Mouse (Mus musculus): ENCODE results near the gene Meis2. TPM values are rescaled to one million over a fixed set of nuclear protein-coding genes. Genes with fewer than 3 reads are reported as not detected.

Gene Meis2
- polyA plus RNA-seq, 1 experiment from 2014 or later, result 1.6 TPM

GRCm38 (mm10) chr2:115854007-115854827 lies 211.4 kb downstream of the Meis2 start:
- no peak overlapping the region for H3K4me3 ChIP-seq (ENCODE audit: low read depth, low read length)
- no peaks in the 10 kb centered on the region for H3K9me3 ChIP-seq (replicated peaks; ENCODE audit: control insufficient read depth, low read length)
- H3K4me2 ChIP-seq (ENCODE audit: low read depth, low read length), result no peak overlapping the region
- no peak for ATAC-seq (ENCODE audit: low read depth)
- no peak overlapping the region for H3K27ac ChIP-seq (ENCODE audit: low read length)
- no peaks in the 10 kb centered on the region for H3K4me1 ChIP-seq (ENCODE audit: control insufficient read depth, low read depth, low read length)
- H3K27me3 ChIP-seq (ENCODE audit: control insufficient read depth, insufficient read depth, low read depth, low read length), result peaks cover 77% of the 10 kb centered on the region
- 5% methylated on average over 14 of the region's 14 CpGs for WGBS (ENCODE audit: insufficient replicate concordance)
- no peak overlapping the region for H3K9ac ChIP-seq (ENCODE audit: low read depth, low read length)
- no peaks in the 10 kb centered on the region for H3K36me3 ChIP-seq (ENCODE audit: control insufficient read depth, insufficient read depth)

GRCm38 (mm10) chr2:115853221-115853620 lies 212.4 kb downstream of the Meis2 start:
- Histone ChIP-seq H3K4me2 (ENCODE audit: low read depth, low read length) (no peak overlapping the region), H3K9me3 (replicated peaks; ENCODE audit: control insufficient read depth, low read length) (no peaks in the 10 kb centered on the region), H3K4me1 (ENCODE audit: control insufficient read depth, low read depth, low read length) (no peaks in the 10 kb centered on the region), H3K27me3 (ENCODE audit: control insufficient read depth, insufficient read depth, low read depth, low read length) (peaks cover 68% of the 10 kb centered on the region), H3K9ac (ENCODE audit: low read depth, low read length) (no peak overlapping the region), H3K36me3 (ENCODE audit: control insufficient read depth, insufficient read depth) (no peaks in the 10 kb centered on the region), H3K27ac (ENCODE audit: low read length) (no peak overlapping the region), H3K4me3 (ENCODE audit: low read depth, low read length) (no peak overlapping the region)
- ATAC-seq (ENCODE audit: low read depth), result no peak
- WGBS (ENCODE audit: insufficient replicate concordance), result 10% methylated on average over 4 of the region's 4 CpGs

DNA sequence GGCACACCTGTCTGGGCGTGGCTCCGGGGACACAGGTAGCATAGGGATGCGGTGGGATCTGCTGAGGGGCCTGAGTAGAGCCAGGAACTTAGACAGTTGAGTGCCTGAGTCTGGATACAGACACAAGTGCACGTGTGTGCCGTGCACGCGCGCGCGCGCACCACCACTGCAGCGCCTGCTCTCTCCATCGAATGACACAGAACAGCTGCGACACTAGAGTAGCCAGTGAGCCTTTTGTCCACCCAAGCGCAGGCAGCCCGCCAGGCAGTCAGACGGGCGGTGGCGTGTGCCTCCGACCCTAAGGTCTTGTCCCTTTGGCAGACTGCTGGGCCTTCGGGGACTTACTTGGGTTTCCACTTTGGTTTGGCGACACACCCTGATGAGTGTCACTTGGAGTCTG lies 213.0 kb downstream of the Meis2 start:
- Histone ChIP-seq H3K4me3 (ENCODE audit: low read depth, low read length) (no peak overlapping the region), H3K9me3 (replicated peaks; ENCODE audit: control insufficient read depth, low read length) (no peaks in the 10 kb centered on the region), H3K9ac (ENCODE audit: low read depth, low read length) (no peak overlapping the region), H3K27ac (ENCODE audit: low read length) (no peak overlapping the region), H3K4me2 (ENCODE audit: low read depth, low read length) (no peak overlapping the region), H3K27me3 (ENCODE audit: control insufficient read depth, insufficient read depth, low read depth, low read length) (peaks cover 62% of the 10 kb centered on the region), H3K36me3 (ENCODE audit: control insufficient read depth, insufficient read depth) (no peaks in the 10 kb centered on the region), H3K4me1 (ENCODE audit: control insufficient read depth, low read depth, low read length) (no peaks in the 10 kb centered on the region)
- 2% methylated on average over 22 of the region's 22 CpGs for WGBS (ENCODE audit: insufficient replicate concordance)
- ATAC-seq (ENCODE audit: low read depth), result no peak

DNA sequence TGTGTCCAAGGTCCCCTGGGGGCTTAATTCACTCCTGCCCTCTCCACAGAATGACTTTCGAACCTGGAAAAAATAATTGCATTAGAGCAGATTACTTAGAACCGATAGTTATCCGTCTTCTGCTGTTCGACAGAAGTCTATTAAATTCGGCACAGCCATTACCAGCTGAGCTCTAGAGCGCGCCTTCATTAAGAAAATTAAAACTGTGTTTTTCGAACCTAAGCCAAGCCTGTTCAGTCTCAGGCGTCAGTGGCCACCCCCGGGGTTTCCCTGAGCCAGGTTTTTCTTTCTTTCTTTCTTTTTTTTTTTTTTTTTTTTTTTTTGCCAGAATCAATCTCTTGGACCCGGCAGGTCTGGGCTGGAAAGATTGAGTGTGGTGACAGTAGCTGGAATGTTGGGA lies 213.5 kb downstream of the Meis2 start:
- WGBS (ENCODE audit: insufficient replicate concordance), result 30% methylated on average over 11 of the region's 11 CpGs
- Histone ChIP-seq H3K27me3 (ENCODE audit: control insufficient read depth, insufficient read depth, low read depth, low read length) (peaks cover 57% of the 10 kb centered on the region), H3K4me3 (ENCODE audit: low read depth, low read length) (no peak overlapping the region), H3K4me2 (ENCODE audit: low read depth, low read length) (no peak overlapping the region), H3K9me3 (replicated peaks; ENCODE audit: control insufficient read depth, low read length) (no peaks in the 10 kb centered on the region), H3K9ac (ENCODE audit: low read depth, low read length) (no peak overlapping the region), H3K36me3 (ENCODE audit: control insufficient read depth, insufficient read depth) (no peaks in the 10 kb centered on the region), H3K4me1 (ENCODE audit: control insufficient read depth, low read depth, low read length) (no peaks in the 10 kb centered on the region), H3K27ac (ENCODE audit: low read length) (no peak overlapping the region)
- ATAC-seq (ENCODE audit: low read depth), result no peak

DNA sequence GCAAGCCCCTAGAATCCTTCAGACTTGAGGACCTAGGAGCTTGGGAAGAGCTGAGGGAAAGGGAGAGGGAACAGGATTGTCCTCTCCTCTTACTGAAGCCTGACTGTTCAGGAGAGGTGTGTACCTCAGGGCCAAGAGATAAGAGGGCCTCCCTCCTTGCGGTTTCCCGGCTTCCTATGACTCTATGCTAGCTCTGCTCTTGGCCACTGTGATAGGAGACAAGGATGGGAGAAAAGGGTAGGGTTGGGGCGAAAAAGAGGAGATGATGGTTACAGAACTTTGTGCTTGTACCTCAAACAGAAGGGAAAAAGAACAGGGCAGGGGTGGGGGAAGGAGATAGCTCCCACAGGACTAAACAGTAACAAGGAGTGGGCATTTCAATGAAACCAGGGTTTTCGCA lies 214.7 kb downstream of the Meis2 start:
- H3K27me3 ChIP-seq (ENCODE audit: control insufficient read depth, insufficient read depth, low read depth, low read length), result peaks cover 50% of the 10 kb centered on the region
- WGBS (ENCODE audit: insufficient replicate concordance), result 39% methylated on average over 4 of the region's 4 CpGs
- H3K4me1 ChIP-seq (ENCODE audit: control insufficient read depth, low read depth, low read length), result no peaks in the 10 kb centered on the region
- H3K4me3 ChIP-seq (ENCODE audit: low read depth, low read length), result no peak overlapping the region
- H3K9me3 ChIP-seq (replicated peaks; ENCODE audit: control insufficient read depth, low read length), result no peaks in the 10 kb centered on the region
- ATAC-seq (ENCODE audit: low read depth), result no peak
- H3K9ac ChIP-seq (ENCODE audit: low read depth, low read length), result no peak overlapping the region
- H3K27ac ChIP-seq (ENCODE audit: low read length), result no peak overlapping the region
- H3K36me3 ChIP-seq (ENCODE audit: control insufficient read depth, insufficient read depth), result no peaks in the 10 kb centered on the region
- no peak overlapping the region for H3K4me2 ChIP-seq (ENCODE audit: low read depth, low read length)

GRCm38 (mm10) chr2:115842821-115843220 lies 222.8 kb downstream of the Meis2 start:
- Histone ChIP-seq H3K9me3 (replicated peaks; ENCODE audit: control insufficient read depth, low read length) (no peaks in the 10 kb centered on the region), H3K4me2 (ENCODE audit: low read depth, low read length) (no peak overlapping the region), H3K36me3 (ENCODE audit: control insufficient read depth, insufficient read depth) (no peaks in the 10 kb centered on the region), H3K4me1 (ENCODE audit: control insufficient read depth, low read depth, low read length) (no peaks in the 10 kb centered on the region), H3K27me3 (ENCODE audit: control insufficient read depth, insufficient read depth, low read depth, low read length) (no peaks in the 10 kb centered on the region), H3K4me3 (ENCODE audit: low read depth, low read length) (no peak overlapping the region), H3K27ac (ENCODE audit: low read length) (no peak overlapping the region), H3K9ac (ENCODE audit: low read depth, low read length) (no peak overlapping the region)
- no peak for ATAC-seq (ENCODE audit: low read depth)

GRCm38 (mm10) chr2:115836034-115836433 lies 229.6 kb downstream of the Meis2 start:
- Histone ChIP-seq H3K9me3 (replicated peaks; ENCODE audit: control insufficient read depth, low read length) (no peaks in the 10 kb centered on the region), H3K27ac (ENCODE audit: low read length) (no peak overlapping the region), H3K4me2 (ENCODE audit: low read depth, low read length) (no peak overlapping the region), H3K36me3 (ENCODE audit: control insufficient read depth, insufficient read depth) (no peaks in the 10 kb centered on the region), H3K4me1 (ENCODE audit: control insufficient read depth, low read depth, low read length) (no peaks in the 10 kb centered on the region), H3K9ac (ENCODE audit: low read depth, low read length) (no peak overlapping the region), H3K27me3 (ENCODE audit: control insufficient read depth, insufficient read depth, low read depth, low read length) (no peaks in the 10 kb centered on the region), H3K4me3 (ENCODE audit: low read depth, low read length) (no peak overlapping the region)
- 63% methylated on average over 2 of the region's 2 CpGs for WGBS (ENCODE audit: insufficient replicate concordance)
- no peak for ATAC-seq (ENCODE audit: low read depth)

- WGBS (ENCODE audit: insufficient replicate concordance), result 74% methylated on average over 5 of the region's 5 CpGs
- H3K9ac ChIP-seq (ENCODE audit: low read depth, low read length), result no peak overlapping the region
- H3K27ac ChIP-seq (ENCODE audit: low read length), result no peak overlapping the region
- no peaks in the 10 kb centered on the region for H3K4me1 ChIP-seq (ENCODE audit: control insufficient read depth, low read depth, low read length)
- no peak for ATAC-seq (ENCODE audit: low read depth)
- H3K9me3 ChIP-seq (replicated peaks; ENCODE audit: control insufficient read depth, low read length), result no peaks in the 10 kb centered on the region
- H3K4me2 ChIP-seq (ENCODE audit: low read depth, low read length), result no peak overlapping the region
- H3K36me3 ChIP-seq (ENCODE audit: control insufficient read depth, insufficient read depth), result no peaks in the 10 kb centered on the region
- H3K27me3 ChIP-seq (ENCODE audit: control insufficient read depth, insufficient read depth, low read depth, low read length), result no peaks in the 10 kb centered on the region
- H3K4me3 ChIP-seq (ENCODE audit: low read depth, low read length), result no peak overlapping the region
Measured at GRCm38 (mm10) chr2:115822361-115822760, 243.3 kb downstream of the Meis2 start.

GRCm38 (mm10) chr2:115817959-115818358 lies 247.7 kb downstream of the Meis2 start:
- Histone ChIP-seq H3K9ac (ENCODE audit: low read depth, low read length) (no peak overlapping the region), H3K27me3 (ENCODE audit: control insufficient read depth, insufficient read depth, low read depth, low read length) (no peaks in the 10 kb centered on the region), H3K36me3 (ENCODE audit: control insufficient read depth, insufficient read depth) (no peaks in the 10 kb centered on the region), H3K4me1 (ENCODE audit: control insufficient read depth, low read depth, low read length) (no peaks in the 10 kb centered on the region), H3K4me2 (ENCODE audit: low read depth, low read length) (no peak overlapping the region), H3K9me3 (replicated peaks; ENCODE audit: control insufficient read depth, low read length) (no peaks in the 10 kb centered on the region), H3K4me3 (ENCODE audit: low read depth, low read length) (no peak overlapping the region), H3K27ac (ENCODE audit: low read length) (no peak overlapping the region)
- ATAC-seq (ENCODE audit: low read depth), result no peak
- 72% methylated on average over 6 of the region's 6 CpGs for WGBS (ENCODE audit: insufficient replicate concordance)

Data from liver, embryonic 16.5 days (tissue).